Mouse (Mus musculus) heart, postnatal 0 days (tissue): ENCODE data around the gene Rpl22. TPM values are rescaled to one million over a fixed set of nuclear protein-coding genes. Genes with fewer than 3 reads are reported as not detected.

ENCODE experiments used
- ATAC-seq: fragments of 200-750 bp; cut with Nextera tagmentation; 2 replicates; pipeline ENCODE4 v1.8.0; 2017; ENCODE audit warnings: low read depth, moderate number of reproducible peaks, moderate library complexity; ENCODE audit not compliant: insufficient read depth
- DNase-seq: peaks from one replicate; pipeline ENCODE4 v3.0.0-alpha.2; 2016; ENCODE audit warnings: low spot score
- H3K27ac ChIP-seq: fragments of 300-500 bp; sonication (generic); 2 replicates; pipeline ENCODE4 v1.5.1; 2014; ENCODE audit warnings: low read depth, mild to moderate bottlenecking
- H3K27me3 ChIP-seq: fragments of 300-500 bp; sonication (generic); 2 replicates; pipeline ENCODE4 v1.6.1; 2014; ENCODE audit warnings: low read length, mixed read lengths; ENCODE audit not compliant: control insufficient read depth, insufficient read depth
- H3K36me3 ChIP-seq: fragments of 300-500 bp; sonication (generic); replicated peaks from 2 replicates; pipeline ENCODE4 v1.6.1; 2014; ENCODE audit warnings: low read length, mixed read lengths; ENCODE audit not compliant: control insufficient read depth, insufficient read depth
- H3K4me1 ChIP-seq: fragments of 300-500 bp; sonication (generic); 2 replicates; pipeline ENCODE4 v1.6.1; 2014; ENCODE audit warnings: antibody characterized with exemption; ENCODE audit not compliant: control insufficient read depth, insufficient read depth
- H3K4me2 ChIP-seq: fragments of 300-500 bp; sonication (generic); 2 replicates; pipeline ENCODE4 v1.6.1; 2014; ENCODE audit warnings: low read depth, mild to moderate bottlenecking, low read length, moderate library complexity
- H3K4me3 ChIP-seq: fragments of 300-500 bp; sonication (generic); 2 replicates; pipeline ENCODE4 v1.5.1; 2014; ENCODE audit warnings: low read depth, low read length
- H3K9ac ChIP-seq: fragments of 300-500 bp; sonication (generic); replicated peaks from 2 replicates; pipeline ENCODE4 v1.6.1; 2014; ENCODE audit warnings: low read depth, low read length, mixed read lengths
- H3K9me3 ChIP-seq: fragments of 300-500 bp; sonication (generic); replicated peaks from 2 replicates; pipeline ENCODE4 v1.6.1; 2016; ENCODE audit warnings: low read length; ENCODE audit not compliant: control insufficient read depth
- CTCF ChIP-seq: IDR thresholded peaks from 2 replicates; pipeline ENCODE4 v1.5.1; 2016; ENCODE audit warnings: antibody characterized with exemption, control low read depth, low read depth
- EP300 ChIP-seq: IDR thresholded peaks from 2 replicates; pipeline ENCODE4 v1.6.1; 2016; ENCODE audit warnings: antibody characterized with exemption, low read depth
- WGBS: fragments of 180-500 bp; shearing (Covaris S2); extraction: QIAGEN DNeasy Blood & Tissue Kit; methylation state at CpG from one replicate; pipeline ENCODE4 v1.1.7; 2014; 5-methylcytosine and 5-hydroxymethylcytosine counted together
- polyA plus RNA-seq: library from polyadenylated mRNA; unstranded; fragments of >200 nt; fragmentation: Nextera tagmentation; extraction: Ambion mirVana; gene quantifications from 2 replicates; pipeline ENCODE4 v1.2.1, GENCODE M21; 2015
- total RNA-seq: library from RNA; depleted of rRNA; stranded (reverse); fragments of >200 nt; gene quantifications from 2 replicates; pipeline ENCODE4 v1.2.3, GENCODE M21; 2014; ENCODE audit warnings: low replicate concordance

Rpl22 gene
- total and polyA plus RNA-seq, 2 experiments from 2014 or later, result 118 to 224 TPM

GRCm38 (mm10) chr4:152340584-152341284 is 15.2 kb downstream of the Rpl22 start:
- peaks cover 14% of the 10 kb centered on the region for H3K4me1 ChIP-seq
- H3K9me3 ChIP-seq, result no peaks in the 10 kb centered on the region
- no peak overlapping the region for H3K4me3 ChIP-seq
- 37% methylated on average over 15 of the region's 15 CpGs for WGBS
- no peak for TF ChIP-seq CTCF
- TF ChIP-seq EP300, result no peak
- H3K9ac ChIP-seq, result no peak overlapping the region
- no peak for ATAC-seq
- no peak overlapping the region for H3K4me2 ChIP-seq
- H3K36me3 ChIP-seq, result peaks cover 4% of the 10 kb centered on the region; the same call in 1 of the 2 replicates
- peaks cover 79% of the 10 kb centered on the region for H3K27me3 ChIP-seq
- H3K27ac ChIP-seq, result no peak overlapping the region
- no peak for DNase-seq

- Histone ChIP-seq H3K4me2 (no peak overlapping the region), H3K36me3 (no peaks in the 10 kb centered on the region), H3K9me3 (no peaks in the 10 kb centered on the region), H3K9ac (no peak overlapping the region), H3K27ac (no peak overlapping the region), H3K27me3 (peaks cover 75% of the 10 kb centered on the region), H3K4me1 (peaks cover 14% of the 10 kb centered on the region), H3K4me3 (no peak overlapping the region)
- WGBS, result 10% methylated on average over 5 of the region's 5 CpGs
- DNase-seq, result no peak
- TF ChIP-seq CTCF, result peak; percentile 59
- no peak for TF ChIP-seq EP300
- no peak for ATAC-seq
Observed at GRCm38 (mm10) chr4:152343296-152343695, 17.8 kb downstream of the Rpl22 start.

- Histone ChIP-seq H3K4me2 (no peak overlapping the region), H3K36me3 (no peaks in the 10 kb centered on the region), H3K9ac (no peak overlapping the region), H3K4me3 (no peak overlapping the region), H3K9me3 (no peaks in the 10 kb centered on the region), H3K27ac (no peak overlapping the region), H3K4me1 (peaks cover 4% of the 10 kb centered on the region; the same call in 1 of the 2 replicates), H3K27me3 (peaks cover 75% of the 10 kb centered on the region)
- DNase-seq (no peak), ATAC-seq (no peak)
- WGBS, result 57% methylated on average over 7 of the region's 7 CpGs
- TF ChIP-seq CTCF, result no peak
- TF ChIP-seq EP300, result no peak
Observed at GRCm38 (mm10) chr4:152344651-152345050, 19.1 kb downstream of the Rpl22 start.

DNA sequence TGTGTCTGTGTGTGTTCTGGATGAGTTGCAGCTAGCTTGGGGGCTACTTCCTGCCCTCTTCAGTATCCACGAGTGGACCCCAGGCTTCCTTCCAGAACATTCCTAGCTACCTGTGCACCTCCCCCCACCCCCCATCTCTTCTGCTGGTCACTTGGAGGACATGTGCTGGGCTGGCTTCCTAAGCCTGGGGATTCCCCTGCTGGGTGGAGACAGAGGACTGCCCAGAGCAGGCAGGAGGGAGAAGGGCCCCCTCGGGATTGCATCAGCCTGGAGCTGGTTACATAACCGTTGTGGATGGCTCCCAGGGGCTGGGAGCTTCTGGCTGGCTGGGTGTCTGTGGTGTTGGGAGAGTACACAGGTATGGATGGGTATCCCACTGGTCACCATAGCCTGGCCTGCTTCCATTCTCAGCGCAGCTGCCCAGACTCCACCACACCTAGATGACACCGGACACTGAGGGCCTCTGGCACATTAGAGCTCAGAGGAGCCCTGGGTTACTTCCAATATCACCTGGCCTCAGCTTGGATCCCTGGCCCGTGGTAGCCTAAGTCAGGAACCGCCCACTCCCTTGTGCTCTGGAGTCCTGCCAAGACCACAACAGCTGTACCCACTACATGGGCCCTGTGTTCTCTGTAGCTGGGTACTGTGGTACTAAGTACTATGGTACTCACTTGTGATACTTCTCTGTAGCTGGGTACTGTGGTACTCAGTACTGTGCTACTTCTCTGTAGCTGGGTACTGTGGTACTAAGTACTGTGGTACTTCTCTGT is 19.8 kb downstream of the Rpl22 start:
- DNase-seq (no peak), ATAC-seq (peak; percentile 24; the same call in 1 of the 2 replicates)
- Histone ChIP-seq H3K4me2 (no peak overlapping the region), H3K9me3 (no peaks in the 10 kb centered on the region), H3K4me3 (no peak overlapping the region), H3K27ac (no peak overlapping the region), H3K27me3 (peaks cover 75% of the 10 kb centered on the region), H3K9ac (no peak overlapping the region), H3K36me3 (no peaks in the 10 kb centered on the region), H3K4me1 (peaks cover 4% of the 10 kb centered on the region; the same call in 1 of the 2 replicates)
- 33% methylated on average over 7 of the region's 7 CpGs for WGBS
- TF ChIP-seq CTCF (no peak), EP300 (no peak)

GRCm38 (mm10) chr4:152349837-152350381 is 24.4 kb downstream of the Rpl22 start:
- peaks cover 4% of the 10 kb centered on the region; the same call in 1 of the 2 replicates for H3K4me1 ChIP-seq
- H3K4me2 ChIP-seq, result no peak overlapping the region
- no peaks in the 10 kb centered on the region for H3K9me3 ChIP-seq
- no peak for TF ChIP-seq EP300
- no peak for TF ChIP-seq CTCF
- H3K9ac ChIP-seq, result no peak overlapping the region
- DNase-seq (no peak), ATAC-seq (no peak)
- no peaks in the 10 kb centered on the region for H3K36me3 ChIP-seq
- 8% methylated on average over 17 of the region's 17 CpGs for WGBS
- peaks cover 53% of the 10 kb centered on the region for H3K27me3 ChIP-seq
- no peak overlapping the region for H3K27ac ChIP-seq
- H3K4me3 ChIP-seq, result no peak overlapping the region
